Mouse (Mus musculus) heart, embryonic 10.5 days (tissue): Measurements from ENCODE around the gene Slc33a1. TPM values are rescaled to one million over a fixed set of nuclear protein-coding genes. Genes with fewer than 3 reads are reported as not detected.
A peak's percentile ranks its signal among the peaks of the same experiment; 100 is the strongest.

Source experiments
- DNase-seq: peaks from one replicate; pipeline ENCODE4 v3.0.0-alpha.2; 2017; ENCODE audit warnings: low spot score
- H3K27ac ChIP-seq: fragments of 300-500 bp; sonication (generic); 2 replicates; pipeline ENCODE4 v1.5.1; 2016; ENCODE audit warnings: mild to moderate bottlenecking
- H3K27me3 ChIP-seq: fragments of 300-500 bp; sonication (generic); 2 replicates; pipeline ENCODE4 v1.6.1; 2016; ENCODE audit warnings: mild to moderate bottlenecking; ENCODE audit not compliant: poor library complexity, insufficient read depth, severe bottlenecking
- H3K36me3 ChIP-seq: fragments of 300-500 bp; sonication (generic); 2 replicates; pipeline ENCODE4 v1.6.1; 2016; ENCODE audit warnings: mild to moderate bottlenecking, moderate library complexity
- H3K4me1 ChIP-seq: fragments of 300-500 bp; sonication (generic); 2 replicates; pipeline ENCODE4 v1.6.1; 2016; ENCODE audit warnings: mild to moderate bottlenecking
- H3K4me3 ChIP-seq: fragments of 300-500 bp; sonication (generic); 2 replicates; pipeline ENCODE4 v1.5.1; 2016; ENCODE audit warnings: mild to moderate bottlenecking, moderate library complexity
- H3K9me3 ChIP-seq: fragments of 300-500 bp; sonication (generic); 2 replicates; pipeline ENCODE4 v1.6.1; 2016; ENCODE audit warnings: mild to moderate bottlenecking, moderate library complexity
- WGBS: fragments of 180-500 bp; shearing (Covaris S2); methylation state at CpG from one replicate; pipeline ENCODE4 v1.1.7; 2016; 5-methylcytosine and 5-hydroxymethylcytosine counted together
- polyA plus RNA-seq: library from polyadenylated mRNA; unstranded; fragments of >200 nt; fragmentation: Nextera tagmentation; extraction: Ambion mirVana; gene quantifications from 2 replicates; pipeline ENCODE4 v1.2.1, GENCODE M21; 2016

The Slc33a1 gene
- 10.9 and 12.0 TPM in 2 replicates for polyA plus RNA-seq

- no peaks in the 10 kb centered on the region for H3K36me3 ChIP-seq
- H3K4me3 ChIP-seq = peak within 1 kb of the TSS; percentile 93
- peaks cover 12% of the 10 kb centered on the region; the same call in 1 of the 2 replicates for H3K27me3 ChIP-seq
- peak within 1 kb of the TSS; percentile 92 for H3K27ac ChIP-seq
- peaks cover 20% of the 10 kb centered on the region; the same call in 1 of the 2 replicates for H3K4me1 ChIP-seq
- peak; percentile 99 for DNase-seq
- under 1% methylated on average over 69 of the region's 69 CpGs for WGBS
- H3K9me3 ChIP-seq = no peaks in the 10 kb centered on the region
Observed at GRCm38 (mm10) chr3:63964100-63964921, at the start of gene Slc33a1. Gene Slc33a1 (minus strand): TSS chr3:63964768.

- H3K27me3 ChIP-seq = no peaks in the 10 kb centered on the region
- WGBS = 90% methylated on average over 3 of the region's 3 CpGs
- H3K9me3 ChIP-seq = no peaks in the 10 kb centered on the region
- H3K4me1 ChIP-seq = no peaks in the 10 kb centered on the region
- H3K27ac ChIP-seq = no peak overlapping the region
- no peak overlapping the region for H3K4me3 ChIP-seq
- DNase-seq = no peak
- H3K36me3 ChIP-seq = peaks cover 87% of the 10 kb centered on the region
Observed at GRCm38 (mm10) chr3:63988722-63989440, 24.3 kb upstream of the Slc33a1 start.

- WGBS = 84% methylated on average over 1 of the region's 1 CpGs
- H3K27ac ChIP-seq = no peak overlapping the region
- H3K27me3 ChIP-seq = no peaks in the 10 kb centered on the region
- no peaks in the 10 kb centered on the region for H3K9me3 ChIP-seq
- H3K4me3 ChIP-seq = no peak overlapping the region
- peaks cover 85% of the 10 kb centered on the region for H3K36me3 ChIP-seq
- no peaks in the 10 kb centered on the region for H3K4me1 ChIP-seq
- DNase-seq = no peak
Observed at GRCm38 (mm10) chr3:63986656-63987055, 22.1 kb upstream of the Slc33a1 start.

GRCm38 (mm10) chr3:63977895-63978294, 13.3 kb upstream of the Slc33a1 start:
- WGBS = 83% methylated on average over 4 of the region's 4 CpGs
- Histone ChIP-seq H3K4me1 (peaks cover 14% of the 10 kb centered on the region), H3K4me3 (no peak overlapping the region), H3K27ac (no peak overlapping the region), H3K36me3 (peaks cover 27% of the 10 kb centered on the region), H3K9me3 (no peaks in the 10 kb centered on the region), H3K27me3 (no peaks in the 10 kb centered on the region)
- DNase-seq = no peak

GRCm38 (mm10) chr3:63975955-63976908, 11.7 kb upstream of the Slc33a1 start, which contains the start of gene Gmps:
Gene Gmps (plus strand): TSS chr3:63976106.
- Histone ChIP-seq H3K27ac (peak within 1 kb of the TSS; percentile 96), H3K9me3 (no peaks in the 10 kb centered on the region), H3K27me3 (no peaks in the 10 kb centered on the region), H3K4me3 (peak within 1 kb of the TSS; percentile 92), H3K36me3 (peaks cover 12% of the 10 kb centered on the region), H3K4me1 (peaks cover 14% of the 10 kb centered on the region)
- DNase-seq = peak; percentile 96
- WGBS = under 1% methylated on average over 67 of the region's 67 CpGs

- no peak for DNase-seq
- Histone ChIP-seq H3K27me3 (peaks cover 12% of the 10 kb centered on the region; the same call in 1 of the 2 replicates), H3K4me1 (peaks cover 20% of the 10 kb centered on the region; the same call in 1 of the 2 replicates), H3K4me3 (no peak overlapping the region), H3K36me3 (no peaks in the 10 kb centered on the region), H3K27ac (no peak overlapping the region), H3K9me3 (no peaks in the 10 kb centered on the region)
- 69% methylated on average over 2 of the region's 2 CpGs for WGBS
Observed at GRCm38 (mm10) chr3:63965929-63966328, 1.4 kb upstream of the Slc33a1 start.

- H3K27ac ChIP-seq = peak overlapping the region; percentile 92
- DNase-seq = no peak
- H3K4me1 ChIP-seq = peaks cover 20% of the 10 kb centered on the region; the same call in 1 of the 2 replicates
- WGBS = 76% methylated on average over 6 of the region's 6 CpGs
- H3K27me3 ChIP-seq = peaks cover 12% of the 10 kb centered on the region; the same call in 1 of the 2 replicates
- no peaks in the 10 kb centered on the region for H3K36me3 ChIP-seq
- no peaks in the 10 kb centered on the region for H3K9me3 ChIP-seq
- H3K4me3 ChIP-seq = peak overlapping the region; percentile 93
Observed at GRCm38 (mm10) chr3:63964922-63965249, 318 bp upstream of the Slc33a1 start.

- DNase-seq = no peak
- Histone ChIP-seq H3K27me3 (peaks cover 10% of the 10 kb centered on the region; the same call in 1 of the 2 replicates), H3K27ac (peak overlapping the region; percentile 92)
Observed at GRCm38 (mm10) chr3:63963421-63964099, 1.0 kb downstream of the Slc33a1 start.

GRCm38 (mm10) chr3:63949837-63950236, 14.7 kb downstream of the Slc33a1 start:
- DNase-seq = no peak
- Histone ChIP-seq H3K36me3 (peaks cover 10% of the 10 kb centered on the region; the same call in 1 of the 2 replicates), H3K4me1 (no peaks in the 10 kb centered on the region), H3K9me3 (no peaks in the 10 kb centered on the region), H3K4me3 (no peak overlapping the region), H3K27me3 (no peaks in the 10 kb centered on the region), H3K27ac (no peak overlapping the region)
- WGBS = 70% methylated on average over 3 of the region's 3 CpGs

More at GRCm38 (mm10) chr3:63963421-63964099, 1.0 kb downstream of the Slc33a1 start:
- no peaks in the 10 kb centered on the region for H3K9me3 ChIP-seq
- H3K4me1 ChIP-seq = peaks cover 20% of the 10 kb centered on the region; the same call in 1 of the 2 replicates
- peak overlapping the region; percentile 93 for H3K4me3 ChIP-seq
- 9% methylated on average over 25 of the region's 25 CpGs for WGBS
- no peaks in the 10 kb centered on the region for H3K36me3 ChIP-seq

GRCm38 (mm10) chr3:63941204-63941850, 23.2 kb downstream of the Slc33a1 start:
- Histone ChIP-seq H3K4me3 (no peak overlapping the region), H3K27me3 (no peaks in the 10 kb centered on the region), H3K4me1 (no peaks in the 10 kb centered on the region), H3K27ac (no peak overlapping the region), H3K36me3 (peaks cover 2% of the 10 kb centered on the region), H3K9me3 (no peaks in the 10 kb centered on the region)
- WGBS = 85% methylated on average over 2 of the region's 2 CpGs
- DNase-seq = no peak

GRCm38 (mm10) chr3:63938928-63939327, 25.6 kb downstream of the Slc33a1 start:
- Histone ChIP-seq H3K36me3 (no peaks in the 10 kb centered on the region; the same call in 1 of the 2 replicates), H3K4me3 (no peak overlapping the region), H3K27me3 (no peaks in the 10 kb centered on the region), H3K4me1 (no peaks in the 10 kb centered on the region), H3K9me3 (no peaks in the 10 kb centered on the region), H3K27ac (no peak overlapping the region)
- 88% methylated on average over 2 of the region's 2 CpGs for WGBS
- no peak for DNase-seq
